Mouse (Mus musculus) adrenal gland, adult 18-20 months (tissue): Measurements from ENCODE around the gene Prdm15. TPM values are rescaled to one million over a fixed set of nuclear protein-coding genes. Genes with fewer than 3 reads are reported as not detected.

Source experiments
- DNase-seq, 2 experiments: peaks; one replicate each; pipeline ENCODE4 v3.0.0; 2021 to 2022; ENCODE audit warnings: low spot score in 2 of 2
- microRNA-seq, 2 experiments: library from miRNA; unstranded; fragments of <30 nt; microRNA quantifications; one replicate each; pipeline ENCODE4 v1.2.0; 2021; ENCODE audit warnings: borderline number of aligned reads in 2 of 2
- total RNA-seq, 2 experiments: library from RNA; stranded (reverse); gene quantifications; 1 replicate in 1 of 2; 2 replicates in 1 of 2; pipeline ENCODE4 v1.2.3; 2021

Prdm15 gene
- total RNA-seq, 2 experiments from 2014 or later = 11.9 to 12.8 TPM

GRCm38 (mm10) chr16:97756460-97756859, 95.2 kb downstream of the Prdm15 start:
- no peak for DNase-seq

GRCm38 (mm10) chr16:97752316-97752941, 99.2 kb downstream of the Prdm15 start:
- DNase-seq = no peak

- peak; percentile 37 to 50 for DNase-seq
These were observed 99.8 kb downstream of the Prdm15 start for GRCm38 (mm10) chr16:97751884-97752283.

GRCm38 (mm10) chr16:97748421-97748820, 103.2 kb downstream of the Prdm15 start:
- DNase-seq = no peak

Small RNA genes lying within 50 kb of the gene (microRNA-seq; reads per million reads assigned to microRNA genes)
- gene Mir6964 = 0.47 to 1.8 reads per million in 2 experiments

Other genes starting within 250 kb of the Prdm15 start
- not detected for gene Tmprss2, start 240.7 kb downstream of the Prdm15 start, total RNA-seq
- gene Ripk4, start 88.1 kb downstream of the Prdm15 start, total RNA-seq = 1 to 10 TPM; 1.7 to 3.5 TPM
- gene C2cd2, start 110.7 kb upstream of the Prdm15 start, total RNA-seq = 10 to 100 TPM; 27.8 to 29.2 TPM
- gene Zbtb21, start 110.8 kb upstream of the Prdm15 start, total RNA-seq = 10 to 100 TPM; 36.2 to 47.2 TPM
- 10 to 100 TPM; 27.4 to 44.2 TPM for gene B230307C23Rik, start 145.5 kb upstream of the Prdm15 start, total RNA-seq
- gene A630089N07Rik, start 230.6 kb upstream of the Prdm15 start, total RNA-seq = 1 to 10 TPM; 6.4 to 9.4 TPM